Mouse (Mus musculus) spleen, adult 2 months (tissue): ENCODE data around the gene Osbpl3.

Experiments
- CTCF ChIP-seq: fragments of 200-500 bp; IDR thresholded peaks from 2 replicates; pipeline ENCODE4 v1.5.1; 2011; ENCODE audit warnings: mild to moderate bottlenecking, inconsistent platforms; ENCODE audit not compliant: insufficient read depth, insufficient read length, insufficient replicate concordance; ENCODE audit errors: extremely low read depth
- POLR2A ChIP-seq: fragments of 200-500 bp; IDR thresholded peaks from 2 replicates; pipeline ENCODE4 v1.6.1; 2011; ENCODE audit warnings: low read depth, low read length, inconsistent platforms

DNA sequence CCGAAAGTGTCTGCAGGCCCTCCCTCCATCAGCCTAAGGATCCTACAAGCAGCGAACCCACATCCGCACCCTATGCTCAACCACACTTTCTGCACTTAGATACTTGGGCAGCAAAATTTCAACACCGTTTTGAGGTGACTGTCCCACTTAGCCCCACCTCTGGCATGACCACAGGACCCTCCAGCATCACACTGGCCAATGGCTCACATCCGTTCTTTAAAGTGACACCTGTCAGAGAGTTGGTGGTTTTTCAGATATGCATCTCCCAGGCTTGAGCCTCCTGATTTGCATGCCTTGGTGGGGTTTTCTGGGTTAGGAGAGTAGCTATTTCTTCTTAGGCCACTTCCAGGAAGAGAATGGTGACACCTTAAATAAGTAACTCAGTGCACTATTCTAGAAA, 39.1 kb downstream of the Osbpl3 start:
- TF ChIP-seq CTCF (no peak), POLR2A (no peak)
